Mouse (Mus musculus) megakaryocyte, embryonic 14.5 days (primary cell): ENCODE data around the gene Celf3.

Experiments
- FLI1 ChIP-seq: IDR thresholded peaks from 2 replicates; pipeline ENCODE4 v1.6.1; 2012; ENCODE audit warnings: low read length, inconsistent platforms, mixed read lengths
- GATA1 ChIP-seq: IDR thresholded peaks from 3 replicates; pipeline ENCODE4 v1.6.1; 2012; ENCODE audit warnings: mixed read lengths, low read length, inconsistent platforms, borderline replicate concordance

DNA sequence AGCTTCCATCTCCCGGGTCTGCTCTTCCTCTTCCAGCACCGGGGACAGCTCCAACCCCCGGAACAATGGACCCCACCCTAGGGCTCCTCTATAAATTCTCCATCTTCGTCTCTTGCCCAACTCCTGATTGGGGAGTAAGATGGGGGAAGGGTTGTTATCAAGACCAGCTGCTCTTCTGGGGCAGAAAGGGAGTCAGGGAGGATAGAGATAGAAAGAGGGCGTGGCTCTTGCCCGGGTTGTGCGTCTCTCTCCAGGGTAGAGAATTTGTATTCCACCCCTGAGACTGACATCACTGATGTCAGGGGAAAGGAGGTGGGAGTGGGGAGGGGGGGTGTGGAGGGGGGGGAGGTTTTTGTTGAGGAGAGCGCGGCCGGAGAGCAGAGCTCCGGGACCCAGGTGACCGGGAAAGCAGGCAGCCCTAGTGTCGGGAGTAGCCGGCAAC is at the start of gene Celf3:
- TF ChIP-seq GATA1 (no peak), FLI1 (no peak)
